Mouse (Mus musculus) hindbrain, embryonic 15.5 days (tissue): ENCODE data around the gene Col18a1. TPM values are rescaled to one million over a fixed set of nuclear protein-coding genes. Genes with fewer than 3 reads are reported as not detected.
A peak's percentile ranks its signal among the peaks of the same experiment; 100 is the strongest.

ENCODE experiments used
- ATAC-seq: fragments of 200-750 bp; cut with Nextera tagmentation; 2 replicates; pipeline ENCODE4 v1.8.0; 2017; ENCODE audit warnings: low read depth, moderate number of reproducible peaks, moderate TSS enrichment; ENCODE audit not compliant: low FRiP score
- H3K27ac ChIP-seq: fragments of 300-500 bp; sonication (generic); replicated peaks from 2 replicates; pipeline ENCODE4 v1.5.1; 2015; ENCODE audit warnings: mild to moderate bottlenecking, inconsistent platforms
- H3K27me3 ChIP-seq: fragments of 300-500 bp; sonication (generic); 2 replicates; pipeline ENCODE4 v1.6.1; 2015; ENCODE audit warnings: control low read depth, inconsistent platforms
- H3K36me3 ChIP-seq: fragments of 300-500 bp; sonication (generic); 2 replicates; pipeline ENCODE4 v1.6.1; 2015; ENCODE audit warnings: control low read depth, inconsistent platforms
- H3K4me1 ChIP-seq: fragments of 300-500 bp; sonication (generic); replicated peaks from 2 replicates; pipeline ENCODE4 v1.6.1; 2015; ENCODE audit warnings: control low read depth, inconsistent platforms
- H3K4me2 ChIP-seq: fragments of 300-500 bp; sonication (generic); 2 replicates; pipeline ENCODE4 v1.6.1; 2015; ENCODE audit warnings: moderate library complexity, mild to moderate bottlenecking, inconsistent platforms
- H3K4me3 ChIP-seq: fragments of 300-500 bp; sonication (generic); 2 replicates; pipeline ENCODE4 v1.5.1; 2015; ENCODE audit warnings: mild to moderate bottlenecking, inconsistent platforms
- H3K9ac ChIP-seq: fragments of 300-500 bp; sonication (generic); 2 replicates; pipeline ENCODE4 v1.6.1; 2015; ENCODE audit warnings: inconsistent platforms
- H3K9me3 ChIP-seq: fragments of 300-500 bp; sonication (generic); 2 replicates; pipeline ENCODE4 v1.6.1; 2016; ENCODE audit warnings: control low read depth, inconsistent platforms
- WGBS: fragments of 180-500 bp; shearing (Covaris S2); methylation state at CpG from one replicate; pipeline ENCODE4 v1.1.7; 2015; 5-methylcytosine and 5-hydroxymethylcytosine counted together
- polyA plus RNA-seq: library from polyadenylated mRNA; unstranded; fragments of >200 nt; fragmentation: Nextera tagmentation; extraction: Ambion mirVana; gene quantifications from 2 replicates; pipeline ENCODE4 v1.2.1, GENCODE M21; 2015

The Col18a1 gene
- polyA plus RNA-seq, 1 experiment from 2014 or later, result 40.0 TPM

DNA sequence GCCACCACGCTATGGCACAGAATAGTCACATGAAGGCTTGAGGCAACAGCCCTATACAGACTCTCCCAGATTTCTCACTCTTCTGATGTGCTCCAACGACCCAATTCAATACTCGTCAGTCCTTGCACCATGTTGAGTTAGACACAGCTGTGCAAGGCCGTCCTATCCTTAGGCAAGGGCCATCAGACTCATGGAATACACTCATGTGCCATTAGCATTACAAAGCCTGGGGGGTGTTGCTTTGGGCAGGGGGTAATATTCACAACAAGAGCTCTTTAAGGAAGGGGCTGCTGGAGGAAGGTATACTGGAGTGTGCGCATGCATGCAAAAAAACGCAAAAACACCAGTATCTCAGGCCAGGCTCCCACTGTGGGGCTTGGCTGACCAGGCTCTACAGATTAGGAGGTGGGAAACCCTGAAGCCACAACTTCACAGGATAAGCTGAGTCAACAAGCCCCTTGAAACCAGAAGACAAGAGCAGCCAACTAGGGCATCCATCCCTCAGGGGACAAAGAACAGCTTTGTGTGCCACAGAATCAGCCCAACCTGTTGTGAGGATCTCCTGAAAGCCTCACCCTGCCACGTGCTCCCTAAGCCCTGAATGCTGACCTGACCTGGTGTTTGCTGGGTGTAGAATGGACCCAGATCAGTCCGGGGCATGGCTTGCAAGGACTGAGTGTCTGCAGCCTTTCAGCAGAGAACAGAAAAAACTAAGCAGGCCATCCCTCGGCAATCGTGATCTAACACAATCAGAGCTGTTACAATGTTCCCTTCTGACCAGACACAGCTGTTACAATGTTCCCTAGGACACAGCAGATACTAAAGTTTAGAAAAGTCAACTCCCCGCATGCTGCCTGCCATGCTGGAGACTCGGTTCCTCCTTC lies 69.1 kb downstream of the Col18a1 start:
- Histone ChIP-seq H3K9ac (no peak overlapping the region), H3K27ac (no peak overlapping the region), H3K36me3 (no peaks in the 10 kb centered on the region), H3K27me3 (no peaks in the 10 kb centered on the region), H3K4me1 (0 out of 2 replicates have a peak, but pooled peaks cover 7% of the 10 kb centered on the region), H3K9me3 (0 out of 2 replicates have a peak, but pooled peaks cover 4% of the 10 kb centered on the region), H3K4me2 (no peak overlapping the region), H3K4me3 (no peak overlapping the region)
- 53% methylated on average over 12 of the region's 12 CpGs for WGBS
- ATAC-seq, result no peak

DNA sequence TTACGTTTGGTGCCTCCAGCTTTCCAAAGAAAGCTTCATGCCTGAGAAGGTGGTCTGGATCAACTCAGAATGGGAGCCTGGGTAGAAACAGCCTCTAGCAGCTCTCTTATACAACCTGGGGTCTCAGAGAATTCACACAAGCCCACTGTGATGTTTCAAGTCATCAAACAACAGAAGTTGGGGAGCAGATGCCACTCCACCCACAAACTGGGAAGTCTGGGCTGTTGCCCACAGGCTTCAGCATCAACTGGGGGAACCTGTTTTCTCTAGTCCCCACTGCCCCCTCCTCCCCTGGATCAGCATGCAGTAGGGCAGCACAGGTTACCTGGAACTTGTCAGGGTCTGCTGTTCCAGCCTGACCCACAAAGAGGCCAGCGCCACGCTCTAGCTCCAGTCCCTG lies 70.7 kb downstream of the Col18a1 start:
- Histone ChIP-seq H3K36me3 (no peaks in the 10 kb centered on the region), H3K4me3 (no peak overlapping the region), H3K9me3 (0 out of 2 replicates have a peak, but pooled peaks cover 4% of the 10 kb centered on the region), H3K27me3 (no peaks in the 10 kb centered on the region), H3K9ac (no peak overlapping the region), H3K27ac (no peak overlapping the region), H3K4me2 (no peak overlapping the region), H3K4me1 (0 out of 2 replicates have a peak, but pooled peaks cover 7% of the 10 kb centered on the region)
- WGBS, result 93% methylated on average over 3 of the region's 3 CpGs
- ATAC-seq, result no peak

DNA sequence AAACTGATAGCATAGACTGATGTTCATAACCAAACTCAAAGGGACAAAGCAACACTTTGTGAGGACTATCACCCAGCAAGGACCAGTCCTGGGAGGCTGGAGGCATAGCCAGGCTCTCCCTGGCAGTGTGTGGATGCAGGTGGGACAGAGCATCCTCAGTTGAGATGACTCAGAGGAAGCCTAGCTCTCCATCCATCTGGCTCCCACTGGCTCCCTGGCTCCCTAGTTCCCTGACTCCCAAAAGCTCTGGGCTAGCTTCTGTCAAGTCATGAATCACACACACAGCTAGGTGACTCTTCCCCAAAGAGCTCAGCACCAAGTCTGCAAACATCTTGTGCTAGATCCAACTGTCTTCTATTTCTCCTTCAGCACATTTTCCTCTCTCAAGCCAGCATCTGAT lies 72.5 kb downstream of the Col18a1 start:
- 0 out of 2 replicates have a peak, but pooled peaks cover 4% of the 10 kb centered on the region for H3K9me3 ChIP-seq
- H3K4me2 ChIP-seq, result no peak overlapping the region
- no peak overlapping the region for H3K9ac ChIP-seq
- 0 out of 2 replicates have a peak, but pooled peaks cover 10% of the 10 kb centered on the region for H3K4me1 ChIP-seq
- no peaks in the 10 kb centered on the region for H3K27me3 ChIP-seq
- no peak overlapping the region for H3K27ac ChIP-seq
- H3K36me3 ChIP-seq, result no peaks in the 10 kb centered on the region
- H3K4me3 ChIP-seq, result no peak overlapping the region
- no peak for ATAC-seq

DNA sequence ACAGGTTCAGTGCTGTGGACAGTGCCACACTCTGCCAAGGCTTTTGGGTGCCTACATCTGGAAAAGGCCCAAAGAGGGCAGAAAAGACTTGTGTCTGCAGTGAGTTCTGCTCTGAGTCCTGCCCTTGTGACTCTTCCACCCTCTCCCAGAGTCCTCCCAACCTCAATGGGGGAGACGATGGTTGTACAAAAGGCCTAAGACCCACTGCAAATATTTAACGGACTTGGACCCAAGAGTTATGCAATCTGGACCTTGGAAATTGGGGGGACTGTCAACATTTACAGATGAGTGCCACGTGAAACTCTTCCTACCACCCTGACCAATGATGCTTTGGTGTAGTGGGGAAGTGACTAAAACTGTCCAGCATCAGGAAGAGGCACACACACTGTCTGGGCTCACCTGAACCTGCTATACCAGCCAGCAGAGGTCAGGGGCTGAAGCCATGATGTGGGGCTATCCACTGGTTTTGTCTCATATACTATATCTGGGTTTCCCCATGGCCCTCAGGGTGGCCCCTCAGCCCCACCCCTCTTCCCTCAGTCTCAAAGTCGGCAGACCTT lies 74.7 kb downstream of the Col18a1 start:
- 0 out of 2 replicates have a peak, but pooled peaks cover 4% of the 10 kb centered on the region for H3K9me3 ChIP-seq
- no peak overlapping the region for H3K4me2 ChIP-seq
- H3K27ac ChIP-seq, result no peak overlapping the region
- no peak for ATAC-seq
- no peak overlapping the region for H3K9ac ChIP-seq
- H3K27me3 ChIP-seq, result no peaks in the 10 kb centered on the region
- no peaks in the 10 kb centered on the region for H3K36me3 ChIP-seq
- 91% methylated on average over 4 of the region's 4 CpGs for WGBS
- no peak overlapping the region for H3K4me3 ChIP-seq
- H3K4me1 ChIP-seq, result 0 out of 2 replicates have a peak, but pooled peaks cover 3% of the 10 kb centered on the region

DNA sequence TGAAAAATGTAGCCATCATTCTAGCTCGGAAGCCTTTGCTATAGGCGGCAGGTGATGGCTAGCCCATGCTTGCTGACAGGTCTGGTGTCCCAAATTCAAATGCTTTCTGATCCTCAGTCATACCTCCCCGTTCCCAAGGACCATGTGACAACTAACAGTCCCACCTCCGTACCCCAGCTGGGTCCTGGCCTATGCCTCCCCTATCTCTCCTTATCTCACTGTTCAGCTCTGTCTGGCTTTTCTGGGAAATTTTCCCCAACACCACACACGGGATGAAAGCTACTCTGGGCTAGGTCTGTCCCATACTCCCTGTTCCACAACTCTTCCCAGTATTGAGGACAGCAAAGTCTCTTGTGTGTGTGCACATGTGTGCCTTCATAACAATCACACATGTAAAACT lies 76.3 kb downstream of the Col18a1 start:
- H3K27me3 ChIP-seq, result no peaks in the 10 kb centered on the region
- 0 out of 2 replicates have a peak, but pooled peaks cover 4% of the 10 kb centered on the region for H3K9me3 ChIP-seq
- H3K36me3 ChIP-seq, result no peaks in the 10 kb centered on the region
- H3K4me1 ChIP-seq, result 0 out of 2 replicates have a peak, but pooled peaks cover 3% of the 10 kb centered on the region
- no peak overlapping the region for H3K27ac ChIP-seq
- H3K4me2 ChIP-seq, result no peak overlapping the region
- 83% methylated on average over 5 of the region's 5 CpGs for WGBS
- no peak overlapping the region for H3K9ac ChIP-seq
- ATAC-seq, result no peak
- no peak overlapping the region for H3K4me3 ChIP-seq

DNA sequence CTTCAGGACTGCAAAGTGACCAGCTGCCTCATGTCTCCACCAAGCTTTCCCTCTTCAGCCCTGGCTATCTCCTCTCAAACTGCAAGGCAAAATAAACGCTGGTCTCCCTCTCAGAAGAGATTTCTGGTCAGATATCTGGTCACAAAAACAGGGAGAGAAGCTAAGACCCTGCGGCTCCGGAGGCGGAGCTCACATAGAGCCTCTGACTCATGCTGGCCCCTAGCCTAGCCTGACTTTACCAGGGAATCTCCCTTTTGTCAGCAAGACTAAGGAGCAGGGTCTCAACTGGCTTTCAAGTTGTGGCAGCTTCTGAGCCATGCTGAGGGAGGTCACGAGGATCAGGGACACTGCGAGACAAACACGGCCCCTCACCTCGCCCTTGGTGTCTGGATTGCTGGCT lies 77.0 kb downstream of the Col18a1 start:
- no peak overlapping the region for H3K4me2 ChIP-seq
- H3K9ac ChIP-seq, result no peak overlapping the region
- no peaks in the 10 kb centered on the region for H3K36me3 ChIP-seq
- H3K4me1 ChIP-seq, result 0 out of 2 replicates have a peak, but pooled peaks cover 3% of the 10 kb centered on the region
- H3K9me3 ChIP-seq, result 0 out of 2 replicates have a peak, but pooled peaks cover 4% of the 10 kb centered on the region
- 46% methylated on average over 8 of the region's 8 CpGs for WGBS
- no peak overlapping the region for H3K27ac ChIP-seq
- H3K4me3 ChIP-seq, result no peak overlapping the region
- ATAC-seq, result peak; percentile 65; the same call in 1 of the 2 replicates
- H3K27me3 ChIP-seq, result no peaks in the 10 kb centered on the region

DNA sequence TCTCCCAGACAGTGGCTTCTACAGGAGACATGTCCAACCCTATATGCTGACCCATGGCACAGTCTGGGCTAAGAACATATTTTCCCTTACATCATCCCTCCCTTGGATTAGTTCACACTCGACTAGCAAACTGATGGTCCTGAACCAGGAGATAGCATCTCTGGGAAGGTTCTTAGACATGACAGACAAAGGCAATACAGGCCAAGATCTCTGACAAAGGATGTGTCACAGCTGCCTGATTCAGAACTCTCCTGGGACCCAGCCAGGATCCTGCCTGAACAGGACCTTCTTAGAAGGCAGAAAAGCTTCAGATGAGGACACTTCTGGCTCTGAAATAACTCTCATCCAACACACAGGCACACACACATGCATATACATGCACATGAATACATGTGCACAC lies 81.8 kb downstream of the Col18a1 start:
- H3K9ac ChIP-seq, result no peak overlapping the region
- 79% methylated on average over 1 of the region's 1 CpGs for WGBS

DNA sequence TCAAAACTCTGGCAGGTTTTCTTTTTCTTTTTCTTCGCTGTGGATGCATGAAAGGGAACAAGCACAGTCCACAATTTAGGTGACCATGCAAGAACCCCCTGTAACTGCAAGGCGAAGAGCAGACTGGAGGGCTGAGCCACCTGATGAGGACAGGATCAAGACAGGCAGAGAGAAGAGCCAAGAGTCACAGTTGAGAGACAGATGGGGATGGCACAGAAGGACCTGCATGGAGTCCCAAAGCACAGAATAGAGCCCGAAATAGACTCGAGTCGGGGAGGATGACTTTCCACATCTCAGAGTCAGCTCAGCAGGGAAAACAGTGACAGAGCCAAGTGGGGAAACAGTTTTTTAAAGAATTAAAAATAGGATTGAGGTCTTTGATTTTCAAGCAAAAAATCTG lies 83.4 kb downstream of the Col18a1 start:
- Histone ChIP-seq H3K4me2 (no peak overlapping the region), H3K4me3 (no peak overlapping the region), H3K27ac (peak overlapping the region; percentile 23; the same call in 1 of the 2 replicates), H3K27me3 (no peaks in the 10 kb centered on the region), H3K9ac (no peak overlapping the region), H3K9me3 (no peaks in the 10 kb centered on the region), H3K36me3 (no peaks in the 10 kb centered on the region), H3K4me1 (0 out of 2 replicates have a peak, but pooled peaks cover 3% of the 10 kb centered on the region)
- 60% methylated on average over 5 of the region's 5 CpGs for WGBS
- ATAC-seq, result no peak

More for the DNA sequence above, 81.8 kb downstream of the Col18a1 start:
- Histone ChIP-seq H3K27ac (no peak overlapping the region), H3K4me3 (no peak overlapping the region), H3K4me2 (no peak overlapping the region), H3K27me3 (no peaks in the 10 kb centered on the region), H3K4me1 (0 out of 2 replicates have a peak, but pooled peaks cover 6% of the 10 kb centered on the region), H3K9me3 (no peaks in the 10 kb centered on the region), H3K36me3 (no peaks in the 10 kb centered on the region)
- ATAC-seq, result no peak

DNA sequence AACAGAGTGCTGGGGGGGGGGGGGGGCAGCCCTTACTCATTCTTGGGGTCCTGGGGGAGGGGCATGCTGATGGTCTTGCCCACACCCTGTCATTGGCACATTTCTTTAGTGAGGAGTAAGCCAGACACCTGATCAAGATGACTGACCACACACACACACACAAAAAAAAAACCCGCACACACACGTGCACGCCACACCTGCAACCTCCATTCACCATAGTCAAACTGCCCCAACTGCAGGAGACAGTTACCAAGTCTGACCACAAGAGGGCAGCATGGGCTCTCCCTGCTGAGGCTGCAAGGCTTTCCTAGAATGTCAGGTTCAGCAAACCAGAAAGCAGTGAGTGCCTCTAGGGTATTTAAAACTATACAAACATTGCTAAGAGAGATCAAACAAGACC lies 83.9 kb downstream of the Col18a1 start:
- H3K27ac ChIP-seq, result no peak overlapping the region
- 31% methylated on average over 3 of the region's 3 CpGs for WGBS
- no peak overlapping the region for H3K4me3 ChIP-seq
- no peak overlapping the region for H3K4me2 ChIP-seq
- no peak for ATAC-seq
- H3K27me3 ChIP-seq, result no peaks in the 10 kb centered on the region
- H3K9ac ChIP-seq, result no peak overlapping the region
- H3K9me3 ChIP-seq, result no peaks in the 10 kb centered on the region
- no peaks in the 10 kb centered on the region for H3K36me3 ChIP-seq
- 0 out of 2 replicates have a peak, but pooled peaks cover 3% of the 10 kb centered on the region for H3K4me1 ChIP-seq

DNA sequence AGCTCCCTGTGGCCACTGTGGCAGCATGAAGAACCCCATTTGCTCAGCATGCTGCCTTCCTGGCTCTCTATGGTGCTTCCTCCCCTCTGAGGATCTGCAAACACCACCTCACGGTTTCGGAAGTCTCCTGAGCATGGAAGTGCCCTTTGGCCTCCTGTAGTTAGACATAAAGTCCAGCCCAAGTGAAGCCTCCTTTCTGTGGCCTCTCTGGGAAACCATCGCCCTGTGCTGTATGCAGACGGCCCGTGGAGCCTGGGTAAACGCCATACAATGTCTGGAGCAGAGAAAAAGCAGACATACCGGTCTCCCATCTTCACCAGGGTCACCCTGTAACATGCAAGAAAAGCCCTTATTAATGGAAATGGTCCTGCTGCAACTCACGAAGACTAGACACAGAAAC lies 87.4 kb downstream of the Col18a1 start:
- Histone ChIP-seq H3K27ac (no peak overlapping the region), H3K4me3 (no peak overlapping the region), H3K36me3 (no peaks in the 10 kb centered on the region), H3K4me1 (0 out of 2 replicates have a peak, but pooled peaks cover 3% of the 10 kb centered on the region), H3K4me2 (no peak overlapping the region), H3K9me3 (no peaks in the 10 kb centered on the region), H3K9ac (no peak overlapping the region), H3K27me3 (no peaks in the 10 kb centered on the region)
- ATAC-seq, result no peak
- WGBS, result 89% methylated on average over 8 of the region's 8 CpGs

DNA sequence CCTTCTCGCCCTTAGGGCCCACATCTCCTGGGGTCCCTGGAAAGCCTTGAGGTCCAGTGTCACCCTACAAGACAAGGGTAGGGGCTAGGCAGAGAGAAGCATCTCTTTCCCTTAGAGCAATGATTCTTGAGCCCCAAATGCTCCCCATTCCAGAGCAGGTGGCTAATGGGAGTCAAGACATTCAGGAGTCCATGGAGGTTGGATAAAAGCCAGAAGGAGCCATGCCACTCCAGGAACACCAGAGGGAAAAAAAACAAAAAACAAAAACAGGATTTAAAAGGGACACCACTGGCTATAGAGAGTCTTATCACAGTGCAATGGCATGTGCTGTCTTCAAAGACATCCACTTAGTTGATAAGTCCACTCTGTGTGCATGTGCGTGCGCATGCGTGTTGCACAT lies 87.9 kb downstream of the Col18a1 start:
- Histone ChIP-seq H3K4me2 (no peak overlapping the region), H3K36me3 (no peaks in the 10 kb centered on the region), H3K4me1 (0 out of 2 replicates have a peak, but pooled peaks cover 3% of the 10 kb centered on the region), H3K27me3 (no peaks in the 10 kb centered on the region), H3K4me3 (no peak overlapping the region), H3K27ac (no peak overlapping the region), H3K9me3 (no peaks in the 10 kb centered on the region), H3K9ac (no peak overlapping the region)
- 96% methylated on average over 4 of the region's 4 CpGs for WGBS
- no peak for ATAC-seq
